Mouse (Mus musculus): ENCODE results near the gene Prmt7. TPM values are rescaled to one million over a fixed set of nuclear protein-coding genes. Genes with fewer than 3 reads are reported as not detected.
"Not testable (repeated sequence)": the region's sequence is repeated elsewhere in the genome, so short reads cannot be mapped to it uniquely, and the experiment has no call there.

Prmt7 gene
- 10 to 100 TPM; 34.2 to 40.0 TPM for total RNA-seq (2021)
- long read RNA-seq, experiment 1, transcript Prmt7-201 (18 exons, 3,472 nt), result major isoform, 92 of 105 reads
- long read RNA-seq, experiment 1, partial matches to known transcripts, result 10 of 105 reads
- long read RNA-seq, experiment 1, other reads (novel, unspliced or antisense), result 3 of 105 reads
- long read RNA-seq, experiment 2, transcript Prmt7-201 (18 exons, 3,472 nt), result major isoform, 76 of 92 reads
- long read RNA-seq, experiment 2, partial matches to known transcripts, result 10 of 92 reads
- long read RNA-seq, experiment 2, other reads (novel, unspliced or antisense), result 5 of 92 reads

DNA sequence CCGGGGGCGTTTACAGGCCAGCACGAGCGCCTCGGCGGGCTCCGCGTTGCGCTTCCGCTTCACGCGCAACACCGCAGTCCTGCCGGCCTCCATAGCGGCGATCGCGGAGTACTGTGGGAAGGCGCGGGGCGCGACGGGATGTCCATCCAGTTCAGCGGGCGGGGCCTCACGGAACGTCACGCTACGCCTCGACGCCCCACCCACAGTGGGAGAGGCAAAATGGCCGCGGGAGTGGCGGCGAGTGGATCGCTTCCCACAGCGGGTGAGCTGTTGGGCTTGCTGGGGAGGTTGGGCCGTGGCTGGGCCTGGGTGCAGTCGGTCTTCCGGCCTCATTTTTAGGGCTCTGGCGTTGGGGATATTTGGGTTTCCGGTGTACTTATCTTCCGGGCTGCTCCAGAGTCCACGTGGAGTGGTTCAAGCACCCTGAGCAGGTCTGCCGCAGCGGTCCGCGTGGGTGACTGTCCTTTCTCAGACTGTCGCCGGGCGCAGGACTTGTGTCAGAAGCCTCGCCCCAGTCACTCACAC is at the start of gene Prmt7, which contains the start of gene Slc7a6os:
Gene Prmt7, plus strand, starts transcription at position 116 of the 525 bp plus-strand sequence.
Gene Slc7a6os, minus strand, starts transcription at position 115 of the 525 bp plus-strand sequence.
- peak; percentile 97 to 98 for DNase-seq (ENCODE audit: low spot score in 2 of 2)

GRCm38 (mm10) chr8:106163251-106163650 is 47.5 kb upstream of the Prmt7 start:
- no peak for DNase-seq (ENCODE audit: low spot score in 2 of 2)

GRCm38 (mm10) chr8:106165460-106165859 is 45.3 kb upstream of the Prmt7 start:
- peak; percentile 75 to 83 for DNase-seq (ENCODE audit: low spot score in 2 of 2)

DNA sequence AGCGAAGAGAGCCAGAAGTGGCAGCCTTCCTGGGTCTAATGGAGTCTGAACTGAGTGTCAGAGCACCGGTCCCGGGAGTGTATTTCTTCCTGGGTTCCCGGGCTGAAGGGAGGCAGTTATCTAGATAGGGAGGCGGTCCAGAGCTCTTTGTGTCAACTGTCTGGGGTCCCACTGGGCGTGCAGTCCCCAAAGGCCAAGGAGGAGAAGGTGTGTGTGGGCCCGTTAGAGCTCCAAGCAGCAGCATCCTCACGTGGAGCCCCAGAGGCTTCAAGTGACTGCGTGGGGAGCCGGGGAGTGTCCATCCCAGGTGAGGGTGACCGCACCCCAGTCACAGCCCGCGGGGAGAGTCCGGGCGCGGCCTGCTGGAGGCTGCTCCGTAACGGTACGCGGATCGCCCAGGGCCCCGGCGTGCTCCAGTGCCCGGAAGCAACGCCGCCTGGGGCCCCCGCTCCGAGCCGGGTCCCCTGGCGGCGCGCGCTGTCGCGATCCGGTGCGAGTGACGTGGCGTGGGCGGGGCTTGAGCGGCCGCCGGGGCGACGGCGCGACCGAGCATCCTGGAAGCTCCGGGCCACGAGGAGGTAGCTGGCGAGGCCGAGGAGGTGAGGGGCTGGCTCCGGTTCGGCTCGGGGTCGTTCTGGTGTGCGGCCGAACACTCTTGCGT is 42.2 kb upstream of the Prmt7 start, which contains the start of gene Slc7a6:
Gene Slc7a6, plus strand, starts transcription at position 502 of the 661 bp plus-strand sequence.
- peak; percentile 85 to 92 for DNase-seq (ENCODE audit: low spot score in 2 of 2)

DNA sequence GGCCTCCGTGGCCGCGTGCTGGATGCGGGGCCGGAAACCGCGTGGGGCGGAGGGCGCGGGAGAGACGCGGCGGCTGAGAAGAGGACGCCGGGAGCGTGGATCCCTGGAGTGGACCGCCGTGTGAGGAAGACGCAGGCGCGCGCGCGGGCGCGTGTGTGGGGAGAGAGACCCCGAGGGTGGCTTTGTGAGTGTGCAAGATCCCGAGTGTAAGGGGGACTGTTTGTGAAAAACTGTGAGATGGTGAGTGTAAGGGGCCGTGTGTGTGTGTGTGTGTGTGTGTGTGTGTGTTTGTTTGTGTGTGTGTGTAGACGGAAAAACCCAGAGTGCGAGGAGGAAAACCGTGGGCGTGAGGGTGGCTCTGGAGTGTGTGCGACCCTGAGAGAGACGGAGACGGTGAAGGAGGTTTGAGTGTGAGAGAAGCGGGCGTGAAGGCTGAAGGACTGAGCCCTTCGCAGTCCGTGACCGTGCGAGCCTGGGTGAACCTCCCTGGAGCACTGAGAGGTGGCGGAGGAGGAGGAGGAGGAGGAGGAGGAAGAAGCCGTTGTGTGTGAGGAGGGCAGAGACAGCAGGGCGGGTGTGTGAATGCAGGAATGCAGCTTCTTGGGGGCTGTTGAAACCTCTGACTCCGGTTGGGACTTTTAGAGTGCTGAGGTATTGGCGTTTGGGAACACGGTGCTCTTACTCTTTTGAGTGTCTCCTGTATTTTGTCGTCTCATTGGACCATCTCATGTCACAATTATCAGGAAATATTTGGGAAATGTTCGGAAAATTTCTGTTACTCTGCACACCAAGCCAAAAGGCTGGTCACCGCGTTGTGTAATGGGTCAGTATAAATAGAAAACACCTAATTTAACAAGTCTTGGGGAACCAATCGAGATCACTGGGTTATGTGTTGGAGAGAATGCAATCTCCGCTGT is 41.5 kb upstream of the Prmt7 start:
- DNase-seq (ENCODE audit: low spot score in 2 of 2), result peak in 1 of 2 experiments; percentile 25

DNA sequence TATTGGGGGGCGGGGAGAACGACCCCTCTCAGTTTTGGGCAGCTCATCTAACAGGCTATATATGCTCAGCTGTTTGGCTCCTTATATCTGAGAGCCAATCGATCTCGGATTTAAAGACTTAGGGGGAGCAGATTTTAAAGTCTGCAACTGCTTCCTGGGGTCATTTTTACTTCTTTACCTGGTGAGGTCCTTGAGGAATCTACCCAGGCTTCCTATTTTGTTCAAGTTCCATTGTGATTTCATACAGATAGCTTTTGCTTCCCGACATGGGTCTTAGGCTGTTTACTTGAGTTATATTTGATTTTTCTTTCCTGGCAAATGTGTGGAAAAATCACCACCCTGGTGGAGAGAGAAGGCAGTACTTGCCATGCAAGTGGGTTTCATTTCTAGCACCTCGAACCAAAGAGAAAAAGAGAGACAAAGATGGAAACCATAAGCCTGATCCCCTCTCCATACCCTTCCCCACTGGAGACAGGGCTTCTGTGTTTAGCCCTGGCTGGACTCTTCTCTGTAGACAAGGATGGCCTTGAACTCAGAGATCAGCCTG is 40.7 kb upstream of the Prmt7 start:
- no peak for DNase-seq (ENCODE audit: low spot score in 2 of 2)

GRCm38 (mm10) chr8:106173566-106173965 is 37.2 kb upstream of the Prmt7 start:
- no peak for DNase-seq (ENCODE audit: low spot score in 2 of 2)

DNA sequence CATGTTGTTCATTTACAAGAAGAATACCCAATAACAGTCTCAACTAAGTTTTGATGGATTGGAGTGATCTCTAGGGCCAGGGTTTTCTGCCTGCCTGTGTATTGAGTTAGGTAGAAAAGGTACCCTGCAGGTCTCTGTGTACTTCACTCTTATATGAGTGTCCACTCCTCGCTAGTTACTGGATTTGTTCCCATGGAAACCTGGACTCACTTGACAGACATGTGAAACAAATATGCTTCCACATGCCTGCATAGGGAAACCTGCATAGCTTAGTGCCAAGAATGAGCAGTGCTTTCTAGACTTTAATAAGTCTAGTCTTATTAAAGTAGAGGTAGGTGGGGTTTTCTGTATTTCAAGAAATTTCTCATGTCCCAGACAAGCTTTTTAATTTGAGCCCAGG is 33.8 kb upstream of the Prmt7 start:
- DNase-seq (ENCODE audit: low spot score in 2 of 2), result no peak

- DNase-seq (ENCODE audit: low spot score in 2 of 2), result no peak
These were observed 33.1 kb upstream of the Prmt7 start for GRCm38 (mm10) chr8:106177594-106177993.

DNA sequence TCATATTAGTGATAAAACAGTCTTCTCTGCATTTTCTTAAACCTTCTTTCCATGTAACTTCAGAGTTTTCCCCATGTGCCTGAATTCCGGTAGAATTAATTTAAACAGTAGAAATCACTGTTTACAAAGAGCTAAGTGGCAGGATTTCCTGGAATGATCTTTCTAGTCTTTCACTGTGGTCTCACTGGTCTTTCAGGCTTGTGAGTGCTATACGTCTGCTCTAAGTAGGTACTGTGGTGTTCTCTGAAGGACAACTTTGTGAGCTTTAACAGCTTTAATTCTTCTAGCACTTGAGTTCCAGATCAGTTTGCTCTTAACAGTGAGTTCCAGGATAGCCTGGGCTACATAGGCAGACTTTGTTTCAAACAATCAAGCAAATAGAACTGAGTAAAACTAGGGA is 32.3 kb upstream of the Prmt7 start:
- DNase-seq (ENCODE audit: low spot score in 2 of 2), result no peak

DNA sequence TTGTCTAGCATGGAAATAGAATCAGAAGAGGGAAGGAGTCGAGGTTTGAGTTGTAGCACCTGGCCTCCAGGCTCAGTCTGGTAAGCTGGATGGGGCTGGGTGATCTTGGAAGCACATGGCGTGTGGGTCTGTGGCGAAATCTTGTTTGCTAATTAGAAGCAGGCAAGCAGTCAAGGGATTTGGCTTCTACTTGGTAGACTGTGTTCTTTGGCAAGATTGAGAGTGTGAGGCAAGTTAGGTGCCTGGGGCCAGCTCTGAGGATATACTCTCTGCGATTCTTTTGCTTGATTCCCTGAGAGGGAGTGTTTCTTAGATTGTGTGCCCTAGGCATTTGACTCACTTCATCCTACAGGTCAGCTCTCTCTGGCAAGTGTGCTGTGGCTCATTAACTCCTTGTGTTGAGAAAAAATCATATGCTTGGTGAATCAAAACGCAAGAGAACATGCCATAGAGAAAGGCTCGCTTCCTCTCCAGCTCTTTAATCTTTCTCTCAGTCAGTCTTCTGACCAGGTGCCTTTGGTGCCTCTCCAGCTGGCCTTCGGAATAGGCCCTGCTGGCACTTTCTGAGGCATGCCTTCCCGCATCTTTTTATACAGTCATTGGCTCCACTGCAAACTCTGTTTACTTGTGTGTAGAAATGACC is 25.0 kb upstream of the Prmt7 start:
- DNase-seq (ENCODE audit: low spot score in 2 of 2), result peak; percentile 17 to 22

GRCm38 (mm10) chr8:106186394-106186793 is 24.3 kb upstream of the Prmt7 start:
- no peak for DNase-seq (ENCODE audit: low spot score in 2 of 2)

GRCm38 (mm10) chr8:106189162-106189561 is 21.6 kb upstream of the Prmt7 start:
- no peak for DNase-seq (ENCODE audit: low spot score in 2 of 2)

GRCm38 (mm10) chr8:106191639-106192038 is 19.1 kb upstream of the Prmt7 start:
- no peak for DNase-seq (ENCODE audit: low spot score in 2 of 2)

GRCm38 (mm10) chr8:106193162-106193561 is 17.6 kb upstream of the Prmt7 start:
- no peak for DNase-seq (ENCODE audit: low spot score in 2 of 2)

GRCm38 (mm10) chr8:106194062-106194461 is 16.7 kb upstream of the Prmt7 start:
- no peak for DNase-seq (ENCODE audit: low spot score in 2 of 2)

- DNase-seq (ENCODE audit: low spot score in 2 of 2), result peak in 1 of 2 experiments; percentile 23
These were observed 12.0 kb upstream of the Prmt7 start for GRCm38 (mm10) chr8:106198741-106199140.

GRCm38 (mm10) chr8:106199596-106199995 is 11.1 kb upstream of the Prmt7 start:
- not testable (repeated sequence) for DNase-seq (ENCODE audit: low spot score in 2 of 2)

DNA sequence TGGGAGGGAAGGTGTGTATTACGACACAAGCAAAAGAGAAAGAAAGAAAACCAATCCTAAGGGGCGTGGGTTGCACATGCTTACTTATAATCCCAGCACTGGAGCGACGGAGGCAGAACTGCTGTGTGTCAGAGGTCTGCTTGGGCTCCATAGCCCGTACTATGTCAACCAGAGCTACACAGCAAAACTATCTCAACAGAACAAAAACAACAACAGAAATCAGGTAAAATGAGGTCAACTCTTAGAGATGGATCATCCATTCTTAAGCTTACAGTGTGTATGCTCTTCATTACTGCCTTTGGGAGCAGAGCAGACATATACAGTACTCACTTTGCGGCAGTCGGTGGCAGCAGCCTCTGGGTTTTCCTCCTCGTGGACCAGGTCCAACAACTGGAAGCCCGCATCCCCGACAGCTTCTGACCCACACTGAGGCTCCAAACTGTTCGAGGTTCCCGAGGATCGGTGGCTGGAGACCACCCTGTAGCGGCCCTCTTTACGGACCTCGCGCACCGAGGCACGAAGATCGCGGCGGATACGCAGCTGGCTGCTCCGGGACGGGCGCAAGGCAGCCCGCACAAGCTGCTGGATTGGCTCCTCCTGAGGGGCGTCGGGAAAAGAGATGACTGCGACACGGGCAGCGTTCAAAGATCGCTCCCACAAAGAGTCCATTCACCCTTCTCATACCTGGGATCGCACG is 553 bp upstream of the Prmt7 start:
- DNase-seq (ENCODE audit: low spot score in 2 of 2), result no peak

DNA sequence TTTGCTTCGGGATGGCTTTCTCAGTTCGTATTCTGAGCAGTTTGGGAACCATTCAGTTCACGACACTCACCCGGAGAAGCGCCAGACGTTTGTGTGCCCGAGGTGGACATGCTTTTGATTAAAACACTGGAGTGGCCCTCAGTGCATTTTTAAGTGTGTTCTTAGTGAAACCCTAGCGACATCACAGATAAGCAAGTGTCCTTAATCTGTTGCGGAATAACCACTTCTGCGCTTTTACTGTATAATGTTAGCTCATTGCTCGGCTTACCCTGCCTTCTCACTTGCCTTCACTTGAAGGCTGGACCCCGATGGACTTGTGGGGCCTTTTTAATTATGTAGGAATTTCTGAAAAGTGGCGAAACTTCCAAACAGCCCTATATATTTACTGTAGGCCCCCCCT is 685 bp downstream of the Prmt7 start:
- DNase-seq (ENCODE audit: low spot score in 2 of 2), result no peak

Measured in left cerebral cortex, adult 18-20 months (tissue).